Mouse (Mus musculus): ENCODE measurements at regions not wholly inside any gene's neighbourhood (a gene's known extent, or its start where the extent isn't known, plus 50 kb on each side); places are given as distances from the start of the nearest gene placed in this dataset.

DNA sequence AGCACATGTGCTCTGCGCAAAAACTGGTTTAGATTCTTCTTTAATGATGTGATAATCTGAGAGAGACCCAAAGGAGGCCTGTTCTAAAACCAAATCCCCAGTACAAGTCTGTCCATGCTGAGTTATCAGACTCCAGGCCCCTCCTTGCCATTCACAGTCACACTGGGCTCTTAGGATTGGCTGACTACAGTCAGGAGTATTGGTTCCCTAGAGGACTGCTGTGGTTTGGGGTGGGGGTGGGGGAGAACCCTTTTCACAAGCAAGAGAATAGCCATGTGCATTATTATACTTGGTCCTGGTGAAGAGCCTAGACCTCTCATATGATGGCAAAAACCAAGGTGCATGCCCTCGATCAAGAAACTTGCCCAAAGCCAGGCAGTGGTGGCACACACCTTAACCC is 103.5 kb upstream of the Tle3 start:
- intact Hi-C loops (cut with DNase I) = no loop called here
- Histone ChIP-seq H3K4me3 (no peak overlapping the region), H3K27ac (no peak overlapping the region)
- no peak for DNase-seq
- no peak for TF ChIP-seq CTCF (IDR thresholded peaks at IDR 0.05)

DNA sequence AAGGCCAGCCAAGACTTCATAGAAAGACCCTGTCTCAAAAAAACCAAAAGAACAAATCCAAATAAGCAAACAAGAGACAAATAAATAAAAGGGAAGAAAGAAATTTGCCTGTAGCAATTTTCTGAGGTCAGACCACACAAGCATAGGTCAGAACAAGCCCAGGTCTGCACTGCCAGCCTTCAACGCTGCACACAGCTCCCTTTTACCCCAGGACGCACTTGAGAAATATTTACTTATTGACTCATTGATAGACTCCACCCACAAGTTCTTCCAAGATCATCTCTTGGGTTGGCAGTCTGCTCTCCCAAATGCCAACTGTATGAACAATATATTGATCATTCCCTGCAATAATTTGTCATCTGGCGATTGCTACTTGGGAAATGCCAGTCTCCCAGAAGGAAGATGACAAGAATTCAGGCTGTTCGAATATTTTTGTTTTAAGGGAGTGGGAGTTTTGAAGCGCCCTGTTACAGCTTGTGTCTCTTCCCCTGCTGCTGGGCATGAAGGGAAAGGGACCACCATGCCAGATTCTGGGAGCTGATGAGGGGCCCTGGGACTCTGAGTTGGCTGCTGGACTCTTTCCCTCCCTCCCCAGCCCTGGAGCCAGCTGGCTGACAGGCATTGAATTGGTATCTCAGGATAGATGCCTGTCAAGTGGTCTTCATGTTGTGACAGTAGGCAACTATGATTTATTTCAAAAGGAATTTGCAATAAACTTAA is 102.9 kb upstream of the Tle3 start:
- intact Hi-C loops (cut with DNase I) = no loop called here
- TF ChIP-seq CTCF (IDR thresholded peaks at IDR 0.05) = no peak

DNA sequence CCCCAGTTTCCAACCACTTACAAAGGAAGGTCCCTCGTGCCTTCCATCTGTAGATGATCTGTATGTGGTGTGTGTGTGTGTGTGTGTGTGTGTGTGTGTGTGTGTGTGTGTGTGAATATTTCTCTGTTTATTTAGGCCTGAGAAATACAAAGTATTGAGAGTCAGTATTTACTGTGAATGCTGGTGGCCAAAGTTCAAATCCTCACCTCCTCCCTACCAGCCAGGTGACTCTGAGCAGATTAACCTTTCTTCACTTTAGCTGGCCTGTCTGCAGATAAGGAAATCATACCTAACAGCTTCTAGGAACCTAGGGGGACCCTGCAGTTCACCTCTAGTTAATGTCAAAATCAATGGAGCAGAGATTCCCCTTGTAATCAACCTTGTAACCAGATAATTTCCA is 100.9 kb upstream of the Tle3 start:
- intact Hi-C loops (cut with DNase I) = no loop called here
- H3K4me3 ChIP-seq = no peak overlapping the region
- DNase-seq = no peak
- H3K27ac ChIP-seq = no peak overlapping the region
- TF ChIP-seq CTCF (IDR thresholded peaks at IDR 0.05) = no peak

More for the DNA sequence above, 102.9 kb upstream of the Tle3 start:
- Histone ChIP-seq H3K27ac (no peak overlapping the region), H3K4me3 (no peak overlapping the region)
- DNase-seq = no peak

DNA sequence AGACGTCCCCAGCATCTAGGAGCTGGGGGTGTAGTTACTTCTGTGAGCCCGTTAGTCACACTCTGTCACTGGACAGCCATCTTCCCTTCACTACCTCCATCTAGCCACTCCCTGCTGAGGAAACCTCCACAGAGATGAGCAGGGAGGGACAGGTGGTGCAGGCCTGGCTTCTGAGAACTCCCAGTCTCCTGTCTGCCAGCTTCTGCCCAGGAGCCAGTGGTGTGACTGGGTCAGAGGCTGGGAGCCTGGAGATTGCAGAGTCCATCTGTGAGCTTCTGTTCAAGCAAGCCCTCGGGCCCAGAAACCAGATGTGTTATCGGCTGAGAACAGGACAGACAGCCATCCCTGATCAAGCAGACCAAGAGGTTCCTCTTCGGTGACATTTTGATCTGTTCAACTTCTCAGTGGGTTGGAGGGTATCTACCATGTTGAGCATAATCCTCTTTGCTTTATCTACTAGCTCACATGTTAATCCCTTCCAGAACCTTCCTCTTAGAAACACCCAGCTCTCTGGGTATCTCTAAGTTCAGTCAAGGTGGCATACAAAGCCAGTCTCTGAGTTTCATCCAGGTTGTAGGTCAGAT is 100.3 kb upstream of the Tle3 start:
- DNase-seq = no peak

DNA sequence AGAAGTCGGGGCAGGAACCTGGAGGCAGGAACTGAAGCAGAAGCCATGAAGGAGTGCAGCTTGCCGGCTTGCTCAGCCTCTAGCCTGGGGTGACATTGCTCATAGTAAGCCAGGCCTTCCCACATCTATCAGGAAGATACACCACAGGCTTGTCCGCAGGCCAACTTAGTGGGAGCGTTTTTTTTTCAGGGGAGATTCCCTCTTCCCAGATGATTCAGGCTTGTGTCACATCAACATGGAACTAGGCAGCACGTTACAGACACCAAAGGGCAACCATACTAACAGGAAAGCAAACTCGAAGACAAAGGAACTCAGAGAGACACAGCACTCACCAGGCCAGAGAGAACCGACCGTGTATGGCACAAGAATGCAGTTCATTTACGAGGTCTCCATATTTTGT is 98.1 kb upstream of the Tle3 start:
- Histone ChIP-seq H3K27ac (no peak overlapping the region), H3K4me3 (no peak overlapping the region)
- intact Hi-C loops (cut with DNase I) = no loop called here
- DNase-seq = no peak
- TF ChIP-seq CTCF (IDR thresholded peaks at IDR 0.05) = no peak

More for the DNA sequence above, 100.3 kb upstream of the Tle3 start:
- intact Hi-C loops (cut with DNase I) = no loop called here
- TF ChIP-seq CTCF (IDR thresholded peaks at IDR 0.05) = no peak
- Histone ChIP-seq H3K27ac (no peak overlapping the region), H3K4me3 (no peak overlapping the region)

DNA sequence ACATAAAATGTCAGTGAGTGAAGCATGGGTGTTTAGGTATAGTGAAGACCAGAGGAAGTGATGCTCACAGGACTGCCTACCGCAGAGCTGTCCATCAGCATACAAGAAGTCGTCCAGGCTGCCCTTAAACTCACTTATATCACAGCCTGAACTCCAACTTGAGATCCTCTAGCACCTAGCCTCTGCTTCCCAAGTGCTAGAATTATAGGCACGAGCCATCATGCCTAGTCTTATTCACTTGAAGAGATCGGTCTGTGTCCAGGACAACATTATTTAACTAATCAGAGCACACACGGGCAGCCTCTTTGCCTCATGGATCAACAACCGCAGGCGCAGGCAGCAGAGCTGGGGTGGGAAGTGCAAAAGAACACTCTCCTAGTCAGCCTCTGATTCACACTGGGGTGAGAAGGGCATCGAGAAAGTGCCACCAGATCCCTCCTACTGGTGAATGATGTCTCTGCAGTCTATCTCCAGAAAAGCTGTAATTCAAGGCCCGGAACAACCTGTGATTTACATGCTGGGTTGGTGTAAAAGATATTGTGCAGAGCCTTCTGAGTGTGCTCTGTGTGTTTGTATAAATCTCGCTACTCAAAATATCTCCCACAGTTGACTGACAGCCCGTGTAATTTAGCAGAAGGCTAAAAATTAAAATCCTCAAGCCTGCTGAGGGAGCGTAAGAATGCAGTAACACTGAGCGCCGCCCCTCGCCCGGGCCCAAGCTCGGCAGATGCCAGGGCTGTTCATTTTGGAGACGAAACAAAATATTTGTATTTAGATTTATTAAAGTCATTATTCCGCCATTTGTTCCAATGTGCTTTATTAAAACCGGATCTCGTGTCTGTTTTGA is 94.6 kb upstream of the Tle3 start:
- no peak for DNase-seq
- no peak overlapping the region for H3K27ac ChIP-seq
- TF ChIP-seq CTCF (IDR thresholded peaks at IDR 0.05) = peak; percentile 70
- intact Hi-C loops (cut with DNase I) = loop anchor here (5.0 kb wide), 1 partner anchor 230 kb away; no protein-coding TSS in a partner anchor
- H3K4me3 ChIP-seq = peak overlapping the region; percentile 55

DNA sequence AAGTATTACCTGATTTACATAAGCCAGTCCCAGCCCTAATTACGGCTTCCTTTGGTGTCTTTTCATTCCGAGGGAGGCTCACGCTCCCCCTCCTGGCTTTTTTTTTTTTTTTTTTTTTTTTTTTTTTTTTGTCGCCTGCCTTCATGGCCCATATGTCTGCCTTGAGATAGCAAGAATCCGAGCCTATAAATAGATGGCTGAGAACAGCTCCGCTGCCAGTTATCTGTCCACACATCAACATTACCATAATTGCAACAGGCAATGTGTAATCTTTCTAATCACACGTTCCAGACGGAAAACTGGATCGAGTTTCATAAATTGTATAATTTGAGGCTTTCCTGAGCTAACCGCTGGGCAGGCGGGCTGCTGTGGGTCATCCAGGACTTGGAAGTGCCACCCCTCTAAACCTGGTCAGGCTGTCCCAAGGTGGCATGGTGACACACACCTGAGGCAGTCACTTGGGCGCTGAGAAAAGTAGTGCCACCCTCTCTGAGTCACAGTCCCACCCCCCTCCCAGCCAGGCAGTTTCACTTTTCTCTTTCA is 93.9 kb upstream of the Tle3 start:
- H3K4me3 ChIP-seq = peak overlapping the region; percentile 55
- no peak overlapping the region for H3K27ac ChIP-seq
- no peak for DNase-seq
- intact Hi-C loops (cut with DNase I) = loop anchor here (5.0 kb wide), 1 partner anchor 231 kb away; no protein-coding TSS in a partner anchor
- TF ChIP-seq CTCF (IDR thresholded peaks at IDR 0.05) = no peak

DNA sequence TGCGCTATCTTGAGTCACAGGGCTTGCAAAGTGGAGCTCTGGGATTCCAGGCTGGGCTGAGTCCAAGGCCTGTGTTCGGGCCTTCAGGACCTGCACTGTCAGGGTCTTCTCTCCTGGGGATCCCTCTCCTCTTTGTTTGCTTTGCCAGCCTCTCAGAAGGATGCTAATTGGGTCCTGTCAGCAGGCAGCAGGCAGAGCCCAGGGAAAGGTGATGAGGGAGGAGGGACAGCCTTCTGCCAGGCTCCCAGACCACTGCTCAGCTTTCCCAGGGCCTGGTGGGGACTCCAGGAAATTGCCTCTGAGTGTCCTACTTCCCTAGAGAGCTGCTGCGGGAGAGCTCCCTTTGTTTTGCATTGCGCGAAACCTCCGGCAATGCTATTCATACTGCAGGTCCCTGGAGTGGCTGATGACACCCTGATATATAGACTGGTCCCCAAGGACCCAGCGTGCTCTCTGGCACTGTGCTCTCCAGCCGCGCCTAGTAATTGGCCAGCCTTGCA is 93.1 kb upstream of the Tle3 start:
- DNase-seq = no peak
- intact Hi-C loops (cut with DNase I) = loop anchor here (5.0 kb wide), 1 partner anchor 232 kb away; no protein-coding TSS in a partner anchor
- TF ChIP-seq CTCF (IDR thresholded peaks at IDR 0.05) = no peak
- Histone ChIP-seq H3K4me3 (no peak overlapping the region), H3K27ac (no peak overlapping the region)

DNA sequence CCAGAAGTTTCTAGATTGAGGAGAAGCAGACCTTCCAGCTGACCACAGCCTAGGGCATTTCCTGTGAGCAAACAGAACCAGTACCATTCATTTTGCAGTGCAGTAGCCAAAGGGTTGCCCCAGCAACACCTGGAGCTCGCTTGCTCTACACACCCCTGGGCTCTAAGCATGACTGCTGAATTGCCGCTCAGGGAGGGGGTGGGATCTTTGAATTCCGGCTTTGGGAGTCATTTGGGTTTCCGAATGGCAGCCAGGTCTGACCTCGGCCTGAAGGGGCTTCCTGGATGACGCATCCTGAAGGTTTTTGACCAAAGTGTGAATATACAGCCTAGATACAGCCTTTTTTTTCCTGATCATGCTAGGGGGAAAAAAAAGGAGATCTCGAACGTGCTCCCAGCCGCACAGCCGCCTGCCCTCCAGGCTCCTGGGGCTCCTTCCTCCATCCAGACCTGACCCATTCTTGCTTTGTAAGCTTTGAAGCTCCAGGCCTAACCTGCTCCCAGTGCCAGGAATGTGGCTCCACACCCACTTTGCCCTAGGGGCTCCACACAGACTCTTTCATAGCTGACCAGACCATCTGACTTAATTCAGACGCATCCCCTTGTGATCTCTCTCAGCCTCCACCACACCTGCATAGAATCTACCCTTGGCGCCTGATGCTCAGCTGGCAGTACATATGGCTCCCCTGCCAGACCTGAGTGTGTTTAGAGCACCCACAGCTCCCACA is 91.1 kb upstream of the Tle3 start:
- intact Hi-C loops (cut with DNase I) = no loop called here
- no peak overlapping the region for H3K27ac ChIP-seq
- H3K4me3 ChIP-seq = no peak overlapping the region
- no peak for DNase-seq
- TF ChIP-seq CTCF (IDR thresholded peaks at IDR 0.05) = no peak

DNA sequence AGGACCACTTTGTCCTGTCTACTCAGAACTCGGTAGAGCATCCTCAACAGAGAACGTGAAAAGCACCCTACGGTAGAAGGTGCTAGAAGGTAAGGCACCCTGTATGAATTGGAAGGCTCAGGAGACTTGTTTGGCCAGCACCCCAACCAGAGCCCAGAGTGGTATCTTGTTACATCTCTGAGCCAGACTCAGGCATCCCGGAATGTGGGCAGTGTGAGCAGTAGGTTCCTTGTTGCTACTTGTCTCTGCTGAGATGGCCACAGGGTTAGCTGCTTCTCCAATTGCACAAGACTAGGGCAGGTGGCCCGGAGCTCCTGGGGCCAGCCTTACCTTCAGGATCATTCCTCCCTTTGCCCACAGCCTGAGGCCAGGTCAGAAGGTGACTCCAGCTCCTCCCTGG is 88.9 kb upstream of the Tle3 start:
- Histone ChIP-seq H3K27ac (no peak overlapping the region), H3K4me3 (no peak overlapping the region)
- intact Hi-C loops (cut with DNase I) = no loop called here
- no peak for TF ChIP-seq CTCF (IDR thresholded peaks at IDR 0.05)
- DNase-seq = no peak

DNA sequence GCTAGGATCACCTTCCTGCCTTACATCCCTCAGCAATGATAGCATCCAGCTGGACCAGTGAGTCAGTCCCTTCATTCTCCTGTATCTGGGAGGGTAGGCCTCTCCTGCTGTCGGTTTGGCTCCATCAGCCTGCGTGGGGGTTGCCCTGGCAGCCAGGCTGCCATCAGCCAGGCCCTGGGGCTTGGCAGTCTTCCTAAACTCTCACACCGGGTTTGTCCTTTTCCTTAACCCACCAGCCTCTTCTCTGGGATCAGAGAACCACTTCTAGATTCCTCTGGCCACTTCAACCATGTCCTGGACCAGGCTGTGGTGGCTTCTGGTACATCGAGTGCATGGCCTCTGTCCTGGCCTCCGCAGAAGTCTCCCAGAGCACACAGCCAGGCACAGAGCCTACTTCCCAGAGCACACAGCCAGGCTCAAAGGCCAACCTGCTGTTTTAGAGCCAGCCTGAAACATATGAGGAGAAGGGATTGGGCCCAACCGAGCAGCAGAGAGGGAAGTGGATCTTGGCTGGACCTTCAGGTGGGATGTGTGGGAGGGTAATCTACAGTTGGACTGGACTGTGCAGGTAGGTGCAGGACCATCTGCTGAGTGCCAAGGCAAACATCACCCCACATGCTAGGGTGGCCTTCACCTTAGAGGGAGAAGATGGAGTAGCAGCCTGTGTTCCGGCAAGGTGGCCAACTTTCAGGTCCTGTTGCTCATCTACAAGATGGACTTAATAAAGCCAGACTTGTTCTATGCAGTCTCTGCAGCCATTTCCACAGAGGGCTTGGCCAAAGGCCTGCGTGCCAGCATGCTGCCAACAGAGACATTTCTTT is 87.8 kb upstream of the Tle3 start:
- DNase-seq = no peak
- no peak overlapping the region for H3K27ac ChIP-seq
- H3K4me3 ChIP-seq = no peak overlapping the region
- intact Hi-C loops (cut with DNase I) = no loop called here
- no peak for TF ChIP-seq CTCF (IDR thresholded peaks at IDR 0.05)

All from gastrocnemius, adult 2 months (tissue).